Mouse (Mus musculus) monocyte, adult 2 months (primary cell): Measurements from ENCODE around the gene Rtl10.
"Not testable (repeated sequence)": the region's sequence is repeated elsewhere in the genome, so short reads cannot be mapped to it uniquely, and the experiment has no call there.

ENCODE experiments used
- DNase-seq, 2 experiments: peaks; one replicate each; pipeline ENCODE4 v3.0.0; 2022; ENCODE audit warnings: low spot score in 2 of 2, low read depth in 1 of 2

The Rtl10 gene

GRCm38 (mm10) chr16:18482431-18482830, 16.3 kb upstream of the Rtl10 start:
- DNase-seq, result no peak

DNA sequence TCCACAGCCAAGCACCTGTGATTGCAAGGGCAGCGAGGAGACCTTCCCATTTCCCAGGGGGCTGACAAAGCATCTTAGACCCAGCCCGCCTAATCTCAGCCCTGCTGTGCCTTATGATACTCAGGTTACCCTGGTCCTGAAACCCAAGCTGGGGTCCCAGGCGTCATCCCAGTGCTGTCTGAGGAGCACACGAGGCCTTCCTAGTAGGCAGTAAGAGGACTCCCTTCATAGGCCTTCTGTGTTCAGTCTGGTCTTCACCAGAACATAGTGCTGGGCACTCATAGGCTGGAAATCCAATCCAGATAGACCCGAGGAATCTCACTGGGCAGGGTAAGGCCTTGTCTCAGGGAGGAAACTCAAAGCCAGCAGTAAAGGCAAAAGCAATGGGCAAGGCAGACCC, 14.9 kb upstream of the Rtl10 start:
- DNase-seq, result no peak

DNA sequence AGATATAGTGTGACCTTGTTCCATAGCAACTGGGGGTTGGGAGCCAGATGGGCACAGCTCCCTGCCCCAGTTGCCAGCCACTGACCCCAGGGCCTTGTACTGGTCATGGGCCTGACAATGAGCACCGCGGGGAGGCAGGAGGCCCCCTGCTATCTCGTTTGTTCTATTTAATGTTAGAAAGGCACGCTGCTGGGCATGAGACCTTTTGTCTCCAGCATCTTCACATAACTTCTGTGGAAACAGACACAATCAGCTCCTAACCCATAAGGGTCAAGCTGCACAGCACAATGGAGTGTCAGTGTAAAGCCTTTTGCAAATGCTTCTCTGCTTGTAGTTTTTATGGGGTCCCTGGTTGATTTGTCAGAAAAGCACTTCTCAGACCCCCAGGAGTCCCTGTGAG, 14.3 kb upstream of the Rtl10 start:
- DNase-seq, result no peak

GRCm38 (mm10) chr16:18484794-18485435, 13.8 kb upstream of the Rtl10 start:
- DNase-seq, result no peak

- DNase-seq, result no peak
Observed at GRCm38 (mm10) chr16:18486126-18486525, 12.6 kb upstream of the Rtl10 start.

GRCm38 (mm10) chr16:18490281-18490680, 8.4 kb upstream of the Rtl10 start:
- no peak for DNase-seq

GRCm38 (mm10) chr16:18490894-18491293, 7.8 kb upstream of the Rtl10 start:
- DNase-seq, result no peak

GRCm38 (mm10) chr16:18497865-18498515, 711 bp upstream of the Rtl10 start:
- no peak for DNase-seq

- no peak for DNase-seq
Observed at GRCm38 (mm10) chr16:18498996-18499395, 295 bp downstream of the Rtl10 start.

- no peak for DNase-seq
Observed at GRCm38 (mm10) chr16:18501531-18501930, 2.8 kb downstream of the Rtl10 start.

- no peak for DNase-seq
Observed at GRCm38 (mm10) chr16:18503566-18504342, 5.1 kb downstream of the Rtl10 start.

GRCm38 (mm10) chr16:18506524-18507199, 8.0 kb downstream of the Rtl10 start:
- no peak for DNase-seq

DNA sequence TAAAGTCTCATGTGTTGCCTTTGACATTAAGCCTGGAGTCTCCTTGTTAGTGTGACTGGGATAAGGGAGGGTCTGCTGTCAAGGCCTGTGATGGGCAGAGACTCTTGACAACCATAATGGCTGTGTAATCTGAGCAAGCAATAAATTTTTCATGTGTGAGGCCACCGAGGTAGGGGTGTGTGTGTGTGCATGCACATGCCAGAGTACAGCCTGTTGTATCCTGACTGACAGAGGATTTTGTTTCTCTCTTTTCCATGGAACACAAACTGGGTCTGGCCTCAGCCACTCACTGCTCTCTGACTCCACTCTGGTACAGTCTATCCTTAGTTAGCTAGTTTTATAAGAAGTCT, 8.5 kb downstream of the Rtl10 start:
- DNase-seq, result no peak

DNA sequence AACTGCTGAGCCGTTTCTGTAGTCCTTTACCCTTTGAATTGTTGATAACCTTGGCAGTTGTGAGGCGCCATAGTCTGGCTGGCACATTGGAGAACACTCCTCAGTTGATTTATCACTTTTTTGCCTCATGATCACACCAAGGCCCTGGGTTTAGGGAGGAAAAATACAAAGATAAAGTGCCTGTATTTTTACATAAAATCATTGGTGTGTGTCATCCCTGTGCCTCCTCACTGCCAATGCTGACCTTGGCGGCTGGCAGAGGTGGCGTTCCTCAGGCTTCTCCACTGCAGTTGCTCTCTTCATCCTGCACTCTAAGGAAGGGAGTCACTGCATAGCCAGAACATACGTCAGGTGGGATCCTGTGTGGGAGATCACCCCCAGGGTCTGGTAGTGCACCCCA, 13.0 kb downstream of the Rtl10 start:
- DNase-seq, result no peak

- no peak for DNase-seq
Observed at GRCm38 (mm10) chr16:18513508-18513907, 14.8 kb downstream of the Rtl10 start.

- DNase-seq, result no peak
Observed at GRCm38 (mm10) chr16:18518091-18518490, 19.4 kb downstream of the Rtl10 start.

DNA sequence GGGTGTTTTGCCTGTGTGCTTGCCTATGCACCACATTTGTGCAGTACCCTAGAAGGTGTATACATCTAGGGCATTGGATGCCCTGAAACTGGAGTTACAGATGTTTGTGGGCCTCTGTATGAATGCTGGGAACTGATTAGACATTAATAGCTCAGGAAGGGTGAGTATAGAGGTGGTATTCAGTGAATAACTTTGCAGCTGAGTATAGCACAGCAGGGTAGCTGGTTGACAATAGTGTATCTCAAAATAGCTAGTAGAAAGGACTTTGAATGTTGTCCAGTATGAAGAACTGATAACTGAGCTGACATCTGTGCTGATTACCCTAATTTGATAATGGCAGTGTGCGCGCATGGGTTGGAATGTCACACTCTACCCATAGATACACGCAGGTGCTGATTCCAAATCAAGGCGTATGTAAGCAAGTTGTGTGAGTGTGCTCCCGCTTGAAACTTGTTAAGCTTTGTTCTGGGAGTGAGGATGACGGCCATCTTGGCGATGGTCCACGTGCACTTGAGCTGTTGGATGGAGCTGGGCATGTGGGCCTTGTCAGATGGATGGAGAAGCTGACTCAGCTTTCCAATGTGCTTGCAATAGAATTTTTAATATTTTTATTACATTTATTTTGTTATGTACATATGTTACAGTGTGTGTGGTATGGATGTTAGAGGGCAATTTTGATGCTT, 25.0 kb downstream of the Rtl10 start:
- DNase-seq, result no peak

DNA sequence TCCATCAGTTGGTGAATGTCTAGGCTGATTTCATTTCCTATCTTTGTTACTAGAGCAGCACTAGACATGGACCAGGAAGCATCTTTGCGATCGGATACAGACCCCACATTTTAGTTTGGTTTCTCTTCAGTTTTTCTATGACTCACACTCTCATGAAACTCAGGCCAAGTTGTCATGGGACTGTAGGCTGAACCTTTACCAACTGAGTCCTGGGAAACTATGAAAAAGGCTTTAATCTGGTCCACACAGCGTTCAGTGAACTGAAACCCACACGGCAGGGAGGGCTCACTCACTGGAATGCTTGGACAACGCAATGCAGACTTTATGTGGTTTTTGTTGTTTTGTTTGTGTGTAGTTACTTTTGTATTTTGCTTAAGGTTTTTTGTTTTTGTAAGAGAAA, 30.0 kb downstream of the Rtl10 start:
- no peak for DNase-seq

DNA sequence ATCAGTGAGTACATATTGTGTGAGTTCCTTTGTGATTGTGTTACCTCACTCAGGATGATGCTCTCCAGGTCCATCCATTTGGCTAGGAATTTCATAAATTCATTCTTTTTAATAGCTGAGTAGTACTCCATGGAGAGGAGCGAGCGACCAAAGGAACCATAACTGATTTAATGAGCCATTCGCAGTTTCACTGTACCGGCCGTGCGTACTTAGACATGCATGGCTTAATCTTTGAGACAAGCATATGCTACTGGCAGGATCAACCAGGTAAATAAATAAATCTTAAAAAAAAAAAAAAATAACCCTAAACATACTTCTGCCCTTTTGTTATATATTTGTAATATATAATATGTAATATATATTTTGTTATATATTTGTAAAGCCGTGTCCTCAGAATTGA, 34.4 kb downstream of the Rtl10 start:
- not testable (repeated sequence) for DNase-seq

GRCm38 (mm10) chr16:18537407-18537990, 38.8 kb downstream of the Rtl10 start:
- DNase-seq, result no peak

DNA sequence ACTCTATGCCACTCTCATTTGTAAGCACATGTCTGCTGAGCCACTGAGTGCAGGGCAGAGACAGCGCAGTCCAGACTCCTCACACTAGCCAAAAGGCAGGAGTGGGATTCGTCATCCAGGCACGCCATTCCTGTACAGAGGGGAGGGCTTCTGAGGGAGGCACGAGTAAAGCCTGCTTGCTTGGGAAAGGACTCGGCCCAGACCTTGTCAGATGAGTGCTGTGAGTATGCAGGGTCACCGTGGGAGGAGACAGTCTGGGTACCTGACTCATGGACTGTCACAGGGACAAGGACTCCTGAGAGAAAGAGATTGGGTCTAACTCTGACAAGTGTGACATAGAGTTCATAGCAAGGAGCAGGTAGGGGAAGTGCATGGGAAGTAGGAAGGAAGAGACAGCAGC, 40.6 kb downstream of the Rtl10 start:
- no peak for DNase-seq
